Mouse (Mus musculus): ENCODE measurements at regions not wholly inside any gene's neighbourhood (a gene's known extent, or its start where the extent isn't known, plus 50 kb on each side); places are given as distances from the start of the nearest gene placed in this dataset.
"Not testable (repeated sequence)": the region's sequence is repeated elsewhere in the genome, so short reads cannot be mapped to it uniquely, and the experiment has no call there.

GRCm38 (mm10) chr5:148781076-148781475, 148.0 kb downstream of the Katnal1 start:
- intact Hi-C loops (cut with DNase I); DNase-seq: not testable (repeated sequence)

GRCm38 (mm10) chr5:148776796-148777659, 152.1 kb downstream of the Katnal1 start:
- intact Hi-C loops (cut with DNase I): no loop called here
- DNase-seq: no peak

GRCm38 (mm10) chr5:148775232-148775631, 153.9 kb downstream of the Katnal1 start:
- no peak for DNase-seq
- intact Hi-C loops (cut with DNase I): no loop called here

- intact Hi-C loops (cut with DNase I): no loop called here
- no peak for DNase-seq
Measured at GRCm38 (mm10) chr5:148774446-148774845, 154.7 kb downstream of the Katnal1 start.

- intact Hi-C loops (cut with DNase I): no loop called here
Measured at GRCm38 (mm10) chr5:148769452-148769851, 159.7 kb downstream of the Katnal1 start.

GRCm38 (mm10) chr5:148768346-148768745, 160.8 kb downstream of the Katnal1 start:
- intact Hi-C loops (cut with DNase I): no loop called here
- no peak for DNase-seq

More at GRCm38 (mm10) chr5:148769452-148769851, 159.7 kb downstream of the Katnal1 start:
- DNase-seq: no peak

GRCm38 (mm10) chr5:148765993-148766392, 163.1 kb downstream of the Katnal1 start:
- DNase-seq: no peak
- intact Hi-C loops (cut with DNase I): no loop called here

- no peak for DNase-seq
- intact Hi-C loops (cut with DNase I): no loop called here
Measured at GRCm38 (mm10) chr5:148760108-148760507, 169.0 kb downstream of the Katnal1 start.

GRCm38 (mm10) chr5:148758786-148759185, 170.3 kb downstream of the Katnal1 start:
- intact Hi-C loops (cut with DNase I): no loop called here
- no peak for DNase-seq

GRCm38 (mm10) chr5:148757715-148758114, 171.4 kb downstream of the Katnal1 start:
- intact Hi-C loops (cut with DNase I): no loop called here
- DNase-seq: no peak

GRCm38 (mm10) chr5:148757236-148757635, 171.9 kb downstream of the Katnal1 start:
- intact Hi-C loops (cut with DNase I): no loop called here
- DNase-seq: no peak

GRCm38 (mm10) chr5:148756246-148756930, 172.7 kb downstream of the Katnal1 start:
- no peak for DNase-seq
- intact Hi-C loops (cut with DNase I): no loop called here

GRCm38 (mm10) chr5:148755807-148756206, 173.3 kb downstream of the Katnal1 start:
- DNase-seq: no peak
- intact Hi-C loops (cut with DNase I): no loop called here

- intact Hi-C loops (cut with DNase I): no loop called here
- no peak for DNase-seq
Measured at GRCm38 (mm10) chr5:148754896-148755295, 174.2 kb downstream of the Katnal1 start.

- intact Hi-C loops (cut with DNase I): no loop called here
- no peak for DNase-seq
Measured at GRCm38 (mm10) chr5:148754363-148754762, 174.8 kb downstream of the Katnal1 start.

- no peak for DNase-seq
- intact Hi-C loops (cut with DNase I): no loop called here
Measured at GRCm38 (mm10) chr5:148753457-148753856, 175.7 kb downstream of the Katnal1 start.

- intact Hi-C loops (cut with DNase I): no loop called here
- no peak for DNase-seq
Measured at GRCm38 (mm10) chr5:148751980-148752379, 177.1 kb downstream of the Katnal1 start.

- intact Hi-C loops (cut with DNase I): no loop called here
- no peak for DNase-seq
Measured at GRCm38 (mm10) chr5:148750002-148750734, 179.0 kb downstream of the Katnal1 start.

- DNase-seq: no peak
- intact Hi-C loops (cut with DNase I): no loop called here
Measured at GRCm38 (mm10) chr5:148747972-148748764, 181.0 kb downstream of the Katnal1 start.

GRCm38 (mm10) chr5:148747549-148747948, 181.6 kb downstream of the Katnal1 start:
- intact Hi-C loops (cut with DNase I): no loop called here
- no peak for DNase-seq
